Comparison of ENCODE assay signal across 42 mouse cellular contexts in the genomic region with DNA sequence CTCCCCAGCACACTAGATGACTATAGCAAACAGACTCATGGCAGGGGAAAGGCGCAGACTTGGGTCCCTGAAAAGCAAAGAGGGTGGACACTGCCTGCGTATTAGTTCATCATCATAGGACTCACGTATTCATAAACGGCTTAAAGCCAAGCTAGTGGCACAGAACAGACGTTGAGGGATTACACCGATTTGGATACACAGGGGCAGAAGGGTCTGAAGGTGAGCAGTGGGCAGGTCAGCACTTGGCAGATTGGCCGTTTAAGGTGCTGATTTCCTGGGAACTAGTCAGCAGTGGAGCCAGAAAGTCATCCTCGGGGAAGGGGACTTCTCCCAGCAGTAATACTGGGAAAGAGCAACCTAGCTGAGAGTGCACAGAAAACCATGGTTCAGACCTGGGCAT. TPM values are rescaled to one million over a fixed set of nuclear protein-coding genes. Genes with fewer than 3 reads are reported as not detected.
"Had no signal": no experiment of that assay in that cellular context is flagged by ENCODE, and none has a peak within 500 bp of the region (broad histone marks: within the 10 kb centered on the region; RNA-seq: fewer than 3 reads in every experiment).

No protein-coding gene starts in this region.

- H3K4me2 ChIP-seq: heart, embryonic 11.5 days; heart, embryonic 12.5 days; heart, embryonic 13.5 days; heart, embryonic 15.5 days; hindbrain, embryonic 12.5 days; hindbrain, embryonic 13.5 days; hindbrain, embryonic 14.5 days; hindbrain, embryonic 15.5 days; intestine, embryonic 15.5 days; kidney, embryonic 15.5 days had no signal

- DNase-seq: heart, postnatal 10 days; heart, postnatal 14 days; heart, postnatal 36 days; heart, postnatal 4 days; kidney, adult 11 months; kidney, adult 18-20 months; kidney, adult 2 months; kidney, adult 8-10 months; kidney, adult 9 months; kidney, postnatal 10 days; kidney, postnatal 14 days; kidney, postnatal 36 days; kidney, postnatal 4 days; layer of hippocampus, adult 9-11 months; layer of hippocampus, postnatal 36 days had no signal

- ATAC-seq: hindbrain, embryonic 16.5 days; hindbrain, postnatal 0 days; inflammation-experienced regulatory T-cells, adult 6 months; intestine, embryonic 15.5 days; intestine, embryonic 16.5 days; intestine, postnatal 0 days had no signal

- H3K4me3 ChIP-seq: heart, embryonic 10.5 days; heart, embryonic 12.5 days; heart, embryonic 13.5 days; heart, embryonic 15.5 days; hindbrain, embryonic 10.5 days; hindbrain, embryonic 12.5 days; hindbrain, embryonic 13.5 days; hindbrain, embryonic 15.5 days; intestine, embryonic 15.5 days; kidney, embryonic 15.5 days; layer of hippocampus, adult 2 months had no signal

- H3K27me3 ChIP-seq: heart, embryonic 12.5 days; heart, embryonic 13.5 days; heart, embryonic 15.5 days; hindbrain, embryonic 12.5 days; hindbrain, embryonic 13.5 days; hindbrain, embryonic 15.5 days; intestine, embryonic 15.5 days; kidney, embryonic 15.5 days had no signal

- H3K9me3 ChIP-seq: heart, embryonic 10.5 days; heart, embryonic 12.5 days; heart, embryonic 13.5 days; heart, embryonic 15.5 days; hindbrain, embryonic 10.5 days; hindbrain, embryonic 12.5 days; hindbrain, embryonic 13.5 days; hindbrain, embryonic 15.5 days; intestine, embryonic 15.5 days; kidney, embryonic 15.5 days had no signal

- H3K9ac ChIP-seq: heart, embryonic 12.5 days; heart, embryonic 13.5 days; heart, embryonic 15.5 days; hindbrain, embryonic 12.5 days; hindbrain, embryonic 13.5 days; hindbrain, embryonic 14.5 days; hindbrain, embryonic 15.5 days; intestine, embryonic 15.5 days; kidney, embryonic 15.5 days had no signal

- H3K27ac ChIP-seq: heart, embryonic 10.5 days; heart, embryonic 13.5 days; heart, embryonic 15.5 days; hindbrain, embryonic 10.5 days; hindbrain, embryonic 12.5 days; hindbrain, embryonic 13.5 days; hindbrain, embryonic 14.5 days; hindbrain, embryonic 15.5 days; hindbrain, postnatal 0 days; intestine, embryonic 15.5 days; kidney, embryonic 15.5 days; kidney, postnatal 0 days; layer of hippocampus, adult 2 months had no signal

RNA-seq across cellular contexts. Expression of a gene that starts 33.0 kb away (rescaled TPM):
- total RNA-seq: heart, postnatal 10 days; heart, postnatal 14 days; heart, postnatal 25 days; heart, postnatal 36 days; heart, postnatal 4 days; hematopoietic stem cell, adult 5-6 weeks had no signal
- polyA plus RNA-seq: heart, embryonic 11.5 days; heart, embryonic 12.5 days; heart, embryonic 13.5 days; heart, embryonic 14.5 days; heart, embryonic 15.5 days; heart, embryonic 16.5 days; heart, postnatal 0 days; inflammation-experienced regulatory T-cells, adult 6 months; intestine, embryonic 14.5 days; intestine, embryonic 15.5 days; intestine, embryonic 16.5 days; intestine, postnatal 0 days; kidney, adult 2 months; kidney, embryonic 14.5 days; kidney, embryonic 15.5 days; kidney, embryonic 16.5 days; kidney, postnatal 0 days had no signal
